Mouse (Mus musculus) MEL (cell line): ENCODE data around the gene Fam49a. TPM values are rescaled to one million over a fixed set of nuclear protein-coding genes. Genes with fewer than 3 reads are reported as not detected.
A peak's percentile ranks its signal among the peaks of the same experiment; 100 is the strongest.

Experiments
- DNase-seq: peaks from one replicate; pipeline ENCODE4 v3.0.0; 2011; ENCODE audit warnings: low read depth, low spot score
- H3K27ac ChIP-seq: 2 replicates; pipeline ENCODE4 v1.5.1; 2012; ENCODE audit warnings: low read depth, mild to moderate bottlenecking, control low read depth, low read length, moderate library complexity; ENCODE audit not compliant: control insufficient read depth
- H3K27me3 ChIP-seq, 2 experiments: fragments of 150-350 bp in 1 of 2; sonication (generic) in 1 of 2; 2 replicates each; pipeline ENCODE4 v1.6.1; 2012; ENCODE audit warnings: low read length in 2 of 2, mild to moderate bottlenecking in 2 of 2, improper control_type of control experiment in 1 of 2, moderate library complexity in 1 of 2; ENCODE audit not compliant: insufficient read depth in 2 of 2, control insufficient read depth in 1 of 2
- H3K36me3 ChIP-seq, 2 experiments: 2 replicates each; pipeline ENCODE4 v1.6.1; 2012 to 2014; ENCODE audit warnings: low read length in 2 of 2, improper control_type of control experiment in 1 of 2, inconsistent platforms in 1 of 2, mild to moderate bottlenecking in 1 of 2; ENCODE audit not compliant: insufficient read depth in 2 of 2, control insufficient read depth in 1 of 2
- H3K4me1 ChIP-seq, 2 experiments: fragments of 150-350 bp in 1 of 2; sonication (generic) in 1 of 2; 2 replicates each; pipeline ENCODE4 v1.6.1; 2012; ENCODE audit warnings: low read length in 2 of 2, improper control_type of control experiment in 1 of 2, mild to moderate bottlenecking in 1 of 2; ENCODE audit not compliant: insufficient read depth in 2 of 2, control insufficient read depth in 1 of 2
- H3K4me3 ChIP-seq, 2 experiments: fragments of 150-350 bp in 1 of 2; sonication (generic) in 1 of 2; 2 replicates each; pipeline ENCODE4 v1.5.1; 2012; ENCODE audit warnings: low read depth in 2 of 2, low read length in 2 of 2, mild to moderate bottlenecking in 2 of 2, moderate library complexity in 2 of 2, control low read depth in 1 of 2, improper control_type of control experiment in 1 of 2; ENCODE audit not compliant: control insufficient read depth in 1 of 2, insufficient read depth in 1 of 2
- H3K79me2 ChIP-seq: 2 replicates; pipeline ENCODE4 v1.6.1; 2012; ENCODE audit warnings: mild to moderate bottlenecking, low read length, moderate library complexity; ENCODE audit not compliant: control insufficient read depth, poor library complexity, insufficient read depth
- H3K9ac ChIP-seq: 2 replicates; pipeline ENCODE4 v1.6.1; 2012; ENCODE audit warnings: low read depth, mild to moderate bottlenecking, control low read depth, low read length, moderate library complexity; ENCODE audit not compliant: control insufficient read depth, poor library complexity, severe bottlenecking
- H3K9me3 ChIP-seq: fragments of 150-350 bp; sonication (generic); replicated peaks from 2 replicates; pipeline ENCODE4 v1.6.1; 2012; ENCODE audit warnings: mild to moderate bottlenecking, low read length, improper control_type of control experiment, moderate library complexity; ENCODE audit not compliant: insufficient read depth
- CTCF ChIP-seq, 3 experiments: IDR thresholded peaks in 2 of 3; conservative IDR thresholded peaks in 1 of 3; 2 replicates each; pipeline ENCODE4 v1.5.1; 2011 to 2012; ENCODE audit warnings: low read length in 3 of 3, low read depth in 2 of 3, mild to moderate bottlenecking in 2 of 3, improper control_type of control experiment in 1 of 3, inconsistent platforms in 1 of 3, mixed read lengths in 1 of 3, moderate library complexity in 1 of 3; ENCODE audit not compliant: control insufficient read depth in 1 of 3, insufficient read depth in 1 of 3, poor library complexity in 1 of 3, severe bottlenecking in 1 of 3
- E2F4 ChIP-seq: IDR thresholded peaks from 2 replicates; pipeline ENCODE4 v1.6.1; 2011; ENCODE audit warnings: low read depth, low read length, improper control_type of control experiment, borderline replicate concordance
- EP300 ChIP-seq, 2 experiments: IDR thresholded peaks; 2 replicates each; pipeline ENCODE4 v1.6.1; 2011; ENCODE audit warnings: improper control_type of control experiment in 2 of 2, low read length in 2 of 2, low read depth in 1 of 2, mild to moderate bottlenecking in 1 of 2
- JUND ChIP-seq: IDR thresholded peaks from 2 replicates; pipeline ENCODE4 v1.6.1; 2011; ENCODE audit warnings: low read depth, mild to moderate bottlenecking, improper control_type of control experiment, low read length
- KAT2A ChIP-seq: conservative IDR thresholded peaks from 2 replicates; pipeline ENCODE4 v1.6.1; 2012; ENCODE audit warnings: low read depth, low read length, improper control_type of control experiment, inconsistent platforms
- MAX ChIP-seq: IDR thresholded peaks from 2 replicates; pipeline ENCODE4 v1.6.1; 2011; ENCODE audit warnings: low read length, improper control_type of control experiment
- MAZ ChIP-seq: IDR thresholded peaks from 2 replicates; pipeline ENCODE4 v1.6.1; 2012; ENCODE audit warnings: low read depth, mild to moderate bottlenecking, inconsistent platforms, low read length, improper control_type of control experiment
- MEF2A ChIP-seq: IDR thresholded peaks from 2 replicates; pipeline ENCODE4 v1.6.1; 2014; ENCODE audit warnings: low read depth, mild to moderate bottlenecking, inconsistent platforms, low read length, improper control_type of control experiment; ENCODE audit not compliant: poor library complexity, insufficient replicate concordance, severe bottlenecking; ENCODE audit errors: extremely low read depth
- POLR2AphosphoS2 ChIP-seq: IDR thresholded peaks from 2 replicates; pipeline ENCODE4 v1.6.1; 2011; ENCODE audit warnings: low read length, improper control_type of control experiment
- RAD21 ChIP-seq: IDR thresholded peaks from 2 replicates; pipeline ENCODE4 v1.6.1; 2011; ENCODE audit warnings: mild to moderate bottlenecking, low read depth, low read length, improper control_type of control experiment
- SMC3 ChIP-seq: IDR thresholded peaks from 2 replicates; pipeline ENCODE4 v1.6.1; 2011; ENCODE audit warnings: low read depth, low read length, improper control_type of control experiment
- UBTF ChIP-seq: IDR thresholded peaks from 2 replicates; pipeline ENCODE4 v1.6.1; 2012; ENCODE audit warnings: low read depth, mild to moderate bottlenecking, inconsistent platforms, low read length, improper control_type of control experiment, moderate library complexity, borderline replicate concordance; ENCODE audit not compliant: insufficient read depth
- ZC3H11A ChIP-seq: IDR thresholded peaks from 2 replicates; pipeline ENCODE4 v1.6.1; 2012; ENCODE audit warnings: low read depth, mild to moderate bottlenecking, inconsistent platforms, low read length, improper control_type of control experiment
- ZKSCAN1 ChIP-seq: IDR thresholded peaks from 2 replicates; pipeline ENCODE4 v1.6.1; 2012; ENCODE audit warnings: low read depth, mild to moderate bottlenecking, inconsistent platforms, low read length, improper control_type of control experiment, moderate library complexity
- polyA plus RNA-seq, 2 experiments: library from polyadenylated mRNA; stranded (reverse) in 1 of 2; unstranded in 1 of 2; fragments of >175 nt in 1 of 2; fragments of >200 nt in 1 of 2; gene quantifications; 2 replicates each; pipeline versions ENCODE4 v1.2.1 to v1.2.4; 2012; ENCODE audit warnings: low replicate concordance in 2 of 2, low read depth in 1 of 2; ENCODE audit not compliant: insufficient read length in 2 of 2, insufficient read depth in 1 of 2, missing spikeins in 1 of 2
- total RNA-seq: library from RNA; depleted of rRNA; stranded (reverse); fragments of 300-350 nt; gene quantifications from 2 replicates; pipeline ENCODE4 v1.2.3, GENCODE M21; 2012

The Fam49a gene
- total and polyA plus RNA-seq, 3 experiments = 0.42 to 1.3 TPM; not detected in 1

DNA sequence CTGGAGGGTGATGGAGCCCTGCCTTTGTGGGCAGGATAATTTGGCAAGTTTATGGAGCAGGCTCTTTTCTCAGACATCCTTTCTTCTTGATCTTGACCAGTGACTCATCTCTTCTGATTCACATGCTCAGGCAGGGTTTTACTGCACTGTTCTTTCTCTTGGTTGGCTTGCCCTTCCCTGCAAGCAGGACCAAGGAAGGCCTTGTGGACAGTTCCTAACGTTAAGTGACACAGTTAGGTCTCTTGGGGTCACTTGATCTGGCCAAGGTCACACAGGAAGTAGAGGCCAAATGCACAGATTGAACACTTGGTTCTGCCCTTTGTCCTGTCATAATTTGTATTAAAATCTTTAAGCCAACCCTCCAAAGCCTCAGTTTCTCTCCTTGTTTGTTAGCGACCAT lies 158.5 kb downstream of the Fam49a start:
- DNase-seq = no peak
- no peaks in the 10 kb centered on the region for H3K9me3 ChIP-seq
- H3K27ac ChIP-seq = no peak overlapping the region
- H3K27me3 ChIP-seq = peaks cover 0 to 3% of the 10 kb centered on the region in 2 experiments; a peak in 2 of 4 replicates
- no peaks in the 10 kb centered on the region for H3K36me3 ChIP-seq
- H3K4me3 ChIP-seq = no peak overlapping the region
- H3K4me1 ChIP-seq = no peaks in the 10 kb centered on the region
- H3K9ac ChIP-seq = no peak overlapping the region
- H3K79me2 ChIP-seq = no peaks in the 10 kb centered on the region
- TF ChIP-seq JUND (no peak), MEF2A (no peak), MAZ (no peak), POLR2AphosphoS2 (no peak), ZC3H11A (no peak), ZKSCAN1 (no peak), EP300 (IDR thresholded peaks at IDR 0.05; ENCODE audit: low read depth in 1 of 2, low read length in 2 of 2) (no peak), KAT2A (no peak)

DNA sequence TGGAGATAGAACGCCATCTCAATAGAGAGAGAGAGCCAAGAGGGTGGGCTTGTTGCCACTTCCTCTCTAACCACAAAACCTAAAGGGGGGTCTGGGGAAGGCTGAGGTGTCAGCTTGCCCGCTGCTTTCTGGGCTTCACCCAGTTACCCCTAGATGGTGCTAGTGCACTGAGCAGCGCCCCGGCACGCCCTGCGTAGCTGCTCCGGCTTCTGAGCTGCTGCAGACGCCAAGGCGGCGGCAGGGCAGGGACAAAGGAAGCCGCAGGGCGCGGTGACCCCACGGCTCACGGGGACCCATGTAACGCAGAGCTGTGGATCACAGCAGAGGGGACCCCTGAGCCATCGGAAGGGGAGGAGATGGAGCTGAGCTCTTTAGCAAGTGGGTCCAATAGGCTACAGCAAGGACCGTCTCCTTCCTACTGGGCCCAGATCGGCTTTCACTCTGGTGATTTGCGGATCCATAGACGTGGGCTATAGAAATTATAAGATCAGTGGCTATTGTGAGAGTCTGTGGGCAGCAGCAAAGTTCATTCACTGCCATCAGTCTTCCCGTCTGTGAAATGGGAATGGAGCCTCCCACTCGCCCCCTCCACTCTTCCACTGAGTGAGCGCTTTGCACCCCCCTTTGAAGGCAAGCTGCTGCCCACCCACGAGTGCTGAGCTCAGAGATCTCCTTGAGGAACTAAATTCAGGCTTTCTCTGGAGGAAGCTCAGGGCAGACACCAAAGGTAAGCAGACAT lies 159.1 kb downstream of the Fam49a start:
- peaks cover 0 to 3% of the 10 kb centered on the region in 2 experiments; a peak in 2 of 4 replicates for H3K27me3 ChIP-seq
- TF ChIP-seq JUND (no peak), MAX (no peak), RAD21 (peak; percentile 93), ZC3H11A (peak; percentile 78), POLR2AphosphoS2 (no peak), CTCF (IDR thresholded peaks at IDR 0.05 in 2 of 3, conservative IDR thresholded peaks at IDR 0.05 in 1 of 3; ENCODE audit: control insufficient read depth in 1 of 3, insufficient read depth in 1 of 3, low read depth in 2 of 3, low read length in 3 of 3, poor library complexity in 1 of 3, severe bottlenecking in 1 of 3) (peak; percentile 69 to 91 (median 85)), UBTF (no peak), E2F4 (no peak), SMC3 (peak; percentile 86)
- H3K4me3 ChIP-seq = peak overlapping the region in 1 of 2 experiments; percentile 26; a peak in 2 of 4 replicates
- H3K79me2 ChIP-seq = no peaks in the 10 kb centered on the region
- H3K36me3 ChIP-seq = no peaks in the 10 kb centered on the region
- peak; percentile 67 for DNase-seq
- H3K27ac ChIP-seq = no peak overlapping the region
- H3K4me1 ChIP-seq = no peaks in the 10 kb centered on the region
- H3K9me3 ChIP-seq = no peaks in the 10 kb centered on the region
- no peak overlapping the region for H3K9ac ChIP-seq
